Mouse (Mus musculus): ENCODE data around the gene Hist1h2bg. TPM values are rescaled to one million over a fixed set of nuclear protein-coding genes. Genes with fewer than 3 reads are reported as not detected.

The Hist1h2bg gene
- polyA plus RNA-seq, 1 experiment from 2014 or later, result 8.6 TPM

GRCm38 (mm10) chr13:23595622-23596372 is 24.6 kb downstream of the Hist1h2bg start:
- Histone ChIP-seq H3K4me1 (ENCODE audit: control insufficient read depth, insufficient read depth, low read length) (no peaks in the 10 kb centered on the region), H3K27me3 (ENCODE audit: control insufficient read depth, insufficient read depth, low read length) (no peaks in the 10 kb centered on the region), H3K9ac (replicated peaks; ENCODE audit: low read length) (no peak overlapping the region), H3K4me3 (ENCODE audit: low read depth, low read length) (no peak overlapping the region), H3K9me3 (replicated peaks; ENCODE audit: control insufficient read depth, low read length) (no peaks in the 10 kb centered on the region), H3K27ac (replicated peaks; ENCODE audit: low read depth, low read length) (no peak overlapping the region), H3K4me2 (ENCODE audit: low read depth, low read length) (no peak overlapping the region), H3K36me3 (replicated peaks; ENCODE audit: control insufficient read depth, insufficient read depth, low read depth, low read length) (no peaks in the 10 kb centered on the region)
- DNase-seq (ENCODE audit: low spot score) (no peak), ATAC-seq (replicated peaks; ENCODE audit: insufficient number of reproducible peaks, low FRiP score, low TSS enrichment, low read depth) (no peak)
- 81% methylated on average over 7 of the region's 7 CpGs for WGBS

- ATAC-seq (replicated peaks; ENCODE audit: insufficient number of reproducible peaks, low FRiP score, low TSS enrichment, low read depth) (no peak), DNase-seq (ENCODE audit: low spot score) (peak; percentile 84)
- Histone ChIP-seq H3K4me1 (ENCODE audit: control insufficient read depth, insufficient read depth, low read length) (no peaks in the 10 kb centered on the region), H3K4me2 (ENCODE audit: low read depth, low read length) (no peak overlapping the region), H3K27ac (replicated peaks; ENCODE audit: low read depth, low read length) (no peak overlapping the region), H3K36me3 (replicated peaks; ENCODE audit: control insufficient read depth, insufficient read depth, low read depth, low read length) (no peaks in the 10 kb centered on the region), H3K9me3 (replicated peaks; ENCODE audit: control insufficient read depth, low read length) (no peaks in the 10 kb centered on the region), H3K4me3 (ENCODE audit: low read depth, low read length) (no peak overlapping the region), H3K27me3 (ENCODE audit: control insufficient read depth, insufficient read depth, low read length) (no peaks in the 10 kb centered on the region), H3K9ac (replicated peaks; ENCODE audit: low read length) (no peak overlapping the region)
- 6% methylated on average over 9 of the region's 9 CpGs for WGBS
Observed at GRCm38 (mm10) chr13:23597957-23598356, 26.8 kb downstream of the Hist1h2bg start.

- no peak overlapping the region for H3K4me3 ChIP-seq (ENCODE audit: low read depth, low read length)
- H3K9ac ChIP-seq (replicated peaks; ENCODE audit: low read length), result no peak overlapping the region
- H3K27ac ChIP-seq (replicated peaks; ENCODE audit: low read depth, low read length), result no peak overlapping the region
- ATAC-seq (replicated peaks; ENCODE audit: insufficient number of reproducible peaks, low FRiP score, low TSS enrichment, low read depth) (no peak), DNase-seq (ENCODE audit: low spot score) (no peak)
- 83% methylated on average over 7 of the region's 7 CpGs for WGBS
- no peak overlapping the region for H3K4me2 ChIP-seq (ENCODE audit: low read depth, low read length)
- no peaks in the 10 kb centered on the region for H3K9me3 ChIP-seq (replicated peaks; ENCODE audit: control insufficient read depth, low read length)
- no peaks in the 10 kb centered on the region for H3K36me3 ChIP-seq (replicated peaks; ENCODE audit: control insufficient read depth, insufficient read depth, low read depth, low read length)
- H3K4me1 ChIP-seq (ENCODE audit: control insufficient read depth, insufficient read depth, low read length), result no peaks in the 10 kb centered on the region
- no peaks in the 10 kb centered on the region for H3K27me3 ChIP-seq (ENCODE audit: control insufficient read depth, insufficient read depth, low read length)
Observed at GRCm38 (mm10) chr13:23603182-23603699, 32.0 kb downstream of the Hist1h2bg start.

DNA sequence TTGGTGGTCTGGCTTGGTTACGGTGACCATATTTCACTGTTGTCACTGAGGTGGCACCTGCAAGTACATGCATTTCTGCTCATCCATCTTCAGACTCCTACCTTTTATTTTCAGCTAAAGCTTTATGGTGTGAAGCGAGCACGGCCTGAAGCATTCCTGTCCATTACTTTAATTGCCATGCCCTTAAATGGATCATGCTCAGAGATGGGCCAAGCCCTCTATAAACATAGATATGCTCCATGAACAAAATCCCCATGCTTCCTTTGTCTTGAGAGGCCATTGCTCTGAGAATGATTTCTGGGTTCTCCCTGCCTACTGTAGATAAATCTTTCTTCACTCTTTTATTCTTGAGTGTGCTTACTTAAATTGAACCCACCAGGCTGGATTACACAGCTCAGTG is 33.3 kb downstream of the Hist1h2bg start:
- H3K27me3 ChIP-seq (ENCODE audit: control insufficient read depth, insufficient read depth, low read length), result no peaks in the 10 kb centered on the region
- H3K4me2 ChIP-seq (ENCODE audit: low read depth, low read length), result no peak overlapping the region
- no peaks in the 10 kb centered on the region for H3K36me3 ChIP-seq (replicated peaks; ENCODE audit: control insufficient read depth, insufficient read depth, low read depth, low read length)
- H3K27ac ChIP-seq (replicated peaks; ENCODE audit: low read depth, low read length), result no peak overlapping the region
- H3K4me1 ChIP-seq (ENCODE audit: control insufficient read depth, insufficient read depth, low read length), result no peaks in the 10 kb centered on the region
- DNase-seq (ENCODE audit: low spot score), result no peak
- no peak overlapping the region for H3K9ac ChIP-seq (replicated peaks; ENCODE audit: low read length)
- no peaks in the 10 kb centered on the region for H3K9me3 ChIP-seq (replicated peaks; ENCODE audit: control insufficient read depth, low read length)
- 89% methylated on average over 3 of the region's 3 CpGs for WGBS
- H3K4me3 ChIP-seq (ENCODE audit: low read depth, low read length), result no peak overlapping the region
- no peak for ATAC-seq (replicated peaks; ENCODE audit: insufficient number of reproducible peaks, low FRiP score, low TSS enrichment, low read depth)

DNA sequence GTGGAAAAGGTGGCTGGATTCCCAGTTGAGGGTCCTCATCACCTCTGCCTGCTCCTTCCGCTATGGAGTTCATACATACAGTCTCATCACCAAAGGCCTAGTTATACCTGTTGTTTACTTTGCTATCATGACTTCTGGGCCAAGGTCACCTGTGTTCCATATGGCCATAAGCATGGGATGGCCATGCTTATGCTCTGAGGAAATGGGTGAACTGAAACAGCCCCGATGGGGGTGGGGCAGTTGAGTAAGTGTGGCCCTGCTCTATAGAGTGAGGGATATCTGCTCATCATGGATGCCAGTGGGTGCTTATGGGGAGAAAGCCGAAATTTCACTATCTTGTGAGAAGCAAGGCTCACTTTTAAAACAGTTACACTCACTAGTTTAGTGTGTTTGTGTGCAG is 33.9 kb downstream of the Hist1h2bg start:
- Histone ChIP-seq H3K4me3 (ENCODE audit: low read depth, low read length) (no peak overlapping the region), H3K27me3 (ENCODE audit: control insufficient read depth, insufficient read depth, low read length) (no peaks in the 10 kb centered on the region), H3K4me2 (ENCODE audit: low read depth, low read length) (no peak overlapping the region), H3K9ac (replicated peaks; ENCODE audit: low read length) (no peak overlapping the region), H3K27ac (replicated peaks; ENCODE audit: low read depth, low read length) (no peak overlapping the region), H3K9me3 (replicated peaks; ENCODE audit: control insufficient read depth, low read length) (no peaks in the 10 kb centered on the region), H3K36me3 (replicated peaks; ENCODE audit: control insufficient read depth, insufficient read depth, low read depth, low read length) (no peaks in the 10 kb centered on the region), H3K4me1 (ENCODE audit: control insufficient read depth, insufficient read depth, low read length) (no peaks in the 10 kb centered on the region)
- ATAC-seq (replicated peaks; ENCODE audit: insufficient number of reproducible peaks, low FRiP score, low TSS enrichment, low read depth), result no peak
- no peak for DNase-seq (ENCODE audit: low spot score)
- 90% methylated on average over 3 of the region's 3 CpGs for WGBS

- DNase-seq (ENCODE audit: low spot score), result no peak
- WGBS, result 92% methylated on average over 4 of the region's 4 CpGs
- no peak overlapping the region for H3K4me3 ChIP-seq (ENCODE audit: low read depth, low read length)
- ATAC-seq (replicated peaks; ENCODE audit: insufficient number of reproducible peaks, low FRiP score, low TSS enrichment, low read depth), result no peak
- H3K36me3 ChIP-seq (replicated peaks; ENCODE audit: control insufficient read depth, insufficient read depth, low read depth, low read length), result no peaks in the 10 kb centered on the region
- H3K9ac ChIP-seq (replicated peaks; ENCODE audit: low read length), result no peak overlapping the region
- no peak overlapping the region for H3K27ac ChIP-seq (replicated peaks; ENCODE audit: low read depth, low read length)
- H3K4me2 ChIP-seq (ENCODE audit: low read depth, low read length), result no peak overlapping the region
- no peaks in the 10 kb centered on the region for H3K4me1 ChIP-seq (ENCODE audit: control insufficient read depth, insufficient read depth, low read length)
- no peaks in the 10 kb centered on the region for H3K27me3 ChIP-seq (ENCODE audit: control insufficient read depth, insufficient read depth, low read length)
- no peaks in the 10 kb centered on the region for H3K9me3 ChIP-seq (replicated peaks; ENCODE audit: control insufficient read depth, low read length)
Observed at GRCm38 (mm10) chr13:23609209-23609608, 38.0 kb downstream of the Hist1h2bg start.

GRCm38 (mm10) chr13:23609844-23610243 is 38.6 kb downstream of the Hist1h2bg start:
- DNase-seq (ENCODE audit: low spot score) (no peak), ATAC-seq (replicated peaks; ENCODE audit: insufficient number of reproducible peaks, low FRiP score, low TSS enrichment, low read depth) (no peak)
- H3K27me3 ChIP-seq (ENCODE audit: control insufficient read depth, insufficient read depth, low read length), result no peaks in the 10 kb centered on the region
- no peaks in the 10 kb centered on the region for H3K36me3 ChIP-seq (replicated peaks; ENCODE audit: control insufficient read depth, insufficient read depth, low read depth, low read length)
- H3K4me2 ChIP-seq (ENCODE audit: low read depth, low read length), result no peak overlapping the region
- H3K9ac ChIP-seq (replicated peaks; ENCODE audit: low read length), result no peak overlapping the region
- H3K4me1 ChIP-seq (ENCODE audit: control insufficient read depth, insufficient read depth, low read length), result no peaks in the 10 kb centered on the region
- no peak overlapping the region for H3K27ac ChIP-seq (replicated peaks; ENCODE audit: low read depth, low read length)
- no peaks in the 10 kb centered on the region for H3K9me3 ChIP-seq (replicated peaks; ENCODE audit: control insufficient read depth, low read length)
- H3K4me3 ChIP-seq (ENCODE audit: low read depth, low read length), result no peak overlapping the region

DNA sequence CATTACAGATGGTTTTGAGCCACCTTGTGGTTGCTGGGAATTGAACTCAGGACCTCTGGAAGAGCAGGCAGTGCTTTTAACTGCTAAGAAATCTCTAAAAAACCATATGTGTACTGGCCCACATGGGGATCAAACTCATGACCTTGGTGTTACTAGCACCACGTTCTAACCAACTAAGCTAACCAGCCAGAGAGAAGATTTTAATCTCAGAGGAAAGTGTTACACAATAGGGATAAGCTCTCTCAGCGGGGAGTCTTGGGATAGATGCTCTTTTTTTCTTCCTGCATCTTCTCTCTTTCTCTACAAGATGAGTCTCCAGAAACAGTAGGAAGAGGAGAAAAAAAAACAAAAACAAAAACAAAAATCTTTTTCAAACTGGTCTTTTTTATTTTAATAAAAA is 39.2 kb downstream of the Hist1h2bg start:
- H3K9ac ChIP-seq (replicated peaks; ENCODE audit: low read length), result no peak overlapping the region
- no peak overlapping the region for H3K4me3 ChIP-seq (ENCODE audit: low read depth, low read length)
- no peak for ATAC-seq (replicated peaks; ENCODE audit: insufficient number of reproducible peaks, low FRiP score, low TSS enrichment, low read depth)
- H3K36me3 ChIP-seq (replicated peaks; ENCODE audit: control insufficient read depth, insufficient read depth, low read depth, low read length), result no peaks in the 10 kb centered on the region
- no peak overlapping the region for H3K4me2 ChIP-seq (ENCODE audit: low read depth, low read length)
- no peaks in the 10 kb centered on the region for H3K4me1 ChIP-seq (ENCODE audit: control insufficient read depth, insufficient read depth, low read length)
- H3K27me3 ChIP-seq (ENCODE audit: control insufficient read depth, insufficient read depth, low read length), result no peaks in the 10 kb centered on the region
- H3K9me3 ChIP-seq (replicated peaks; ENCODE audit: control insufficient read depth, low read length), result no peaks in the 10 kb centered on the region
- H3K27ac ChIP-seq (replicated peaks; ENCODE audit: low read depth, low read length), result no peak overlapping the region
- WGBS, result 65% methylated on average over 2 of the region's 2 CpGs
- peak; percentile 1 for DNase-seq (ENCODE audit: low spot score)

Data from embryonic facial prominence, embryonic 11.5 days (tissue).